Mouse (Mus musculus) lung, postnatal 14 days (tissue): ENCODE measurements at regions not wholly inside any gene's neighbourhood (a gene's known extent, or its start where the extent isn't known, plus 50 kb on each side); places are given as distances from the start of the nearest gene placed in this dataset.
A peak's percentile ranks its signal among the peaks of the same experiment; 100 is the strongest.

Source experiments
- DNase-seq: peaks from one replicate; pipeline ENCODE4 v3.0.0; 2021

- no peak for DNase-seq
Observed at GRCm38 (mm10) chr10:126480382-126480781, 420.8 kb downstream of the Atp23 start.

- no peak for DNase-seq
Observed at GRCm38 (mm10) chr10:126479743-126480142, 421.4 kb downstream of the Atp23 start.

- DNase-seq: no peak
Observed at GRCm38 (mm10) chr10:126473050-126473719, 428.0 kb downstream of the Atp23 start.

GRCm38 (mm10) chr10:126470838-126471491, 430.2 kb downstream of the Atp23 start:
- no peak for DNase-seq

GRCm38 (mm10) chr10:126462770-126463169, 438.4 kb downstream of the Atp23 start:
- DNase-seq: no peak

- no peak for DNase-seq
Observed at GRCm38 (mm10) chr10:126458523-126458922, 442.6 kb downstream of the Atp23 start.

GRCm38 (mm10) chr10:126452757-126453528, 448.2 kb downstream of the Atp23 start:
- no peak for DNase-seq

- DNase-seq: no peak
Observed at GRCm38 (mm10) chr10:126452057-126452622, 449.0 kb downstream of the Atp23 start.

GRCm38 (mm10) chr10:126431222-126431621, 465.3 kb downstream of the Lrig3 start:
- DNase-seq: no peak

- DNase-seq: no peak
Observed at GRCm38 (mm10) chr10:126430346-126430745, 464.4 kb downstream of the Lrig3 start.

- no peak for DNase-seq
Observed at GRCm38 (mm10) chr10:126429502-126429901, 463.5 kb downstream of the Lrig3 start.

GRCm38 (mm10) chr10:126422066-126422465, 456.1 kb downstream of the Lrig3 start:
- DNase-seq: peak; percentile 8

- DNase-seq: no peak
Observed at GRCm38 (mm10) chr10:126413786-126414185, 447.8 kb downstream of the Lrig3 start.

- no peak for DNase-seq
Observed at GRCm38 (mm10) chr10:126392235-126392634, 426.3 kb downstream of the Lrig3 start.

GRCm38 (mm10) chr10:126391770-126392169, 425.8 kb downstream of the Lrig3 start:
- peak; percentile 3 for DNase-seq

GRCm38 (mm10) chr10:126386430-126386829, 420.5 kb downstream of the Lrig3 start:
- DNase-seq: no peak

GRCm38 (mm10) chr10:126385644-126386043, 419.7 kb downstream of the Lrig3 start:
- no peak for DNase-seq

GRCm38 (mm10) chr10:126380381-126380780, 414.4 kb downstream of the Lrig3 start:
- DNase-seq: no peak

GRCm38 (mm10) chr10:126379239-126379638, 413.3 kb downstream of the Lrig3 start:
- no peak for DNase-seq

GRCm38 (mm10) chr10:126373906-126374305, 407.9 kb downstream of the Lrig3 start:
- DNase-seq: no peak

- no peak for DNase-seq
Observed at GRCm38 (mm10) chr10:126371881-126372280, 405.9 kb downstream of the Lrig3 start.

GRCm38 (mm10) chr10:126349076-126349475, 383.1 kb downstream of the Lrig3 start:
- no peak for DNase-seq

- no peak for DNase-seq
Observed at GRCm38 (mm10) chr10:126337426-126337825, 371.5 kb downstream of the Lrig3 start.
